Mouse (Mus musculus): ENCODE measurements around the gene Dnajc11.

- no peak for TF ChIP-seq CTCF (IDR thresholded peaks at IDR 0.05; ENCODE audit: extremely low read depth, insufficient read depth, insufficient read length, insufficient replicate concordance)
- no peak for TF ChIP-seq POLR2A (IDR thresholded peaks at IDR 0.05; ENCODE audit: low read depth, low read length)
These were observed 12.7 kb downstream of the Dnajc11 start for GRCm38 (mm10) chr4:151946211-151946610.
